Mouse (Mus musculus) gastrocnemius, postnatal 36 days (tissue): ENCODE measurements around the gene Acsl3. TPM values are rescaled to one million over a fixed set of nuclear protein-coding genes. Genes with fewer than 3 reads are reported as not detected.

Experiments used
- DNase-seq, 2 experiments: peaks; one replicate each; pipeline ENCODE4 v3.0.0; 2022
- intact Hi-C: fragments of 180-260 bp; cut with DNase I; formaldehyde crosslinking; loops from one replicate; pipeline ENCODE4 v1.15.1; 2025
- total RNA-seq, 2 experiments: library from RNA; stranded (reverse); gene quantifications; 2 replicates each; pipeline ENCODE4 v1.2.3; 2021

The Acsl3 gene
- total RNA-seq, 2 experiments from 2014 or later = 7.8 to 11.2 TPM

- intact Hi-C loops = loop anchor here (5.0 kb wide), 1 partner anchor 113 kb away; no protein-coding TSS in a partner anchor
- no peak for DNase-seq
Measured at GRCm38 (mm10) chr1:78734261-78735000, 76.8 kb downstream of the Acsl3 start.

GRCm38 (mm10) chr1:78737646-78738045 is 80.0 kb downstream of the Acsl3 start:
- DNase-seq = no peak
- intact Hi-C loops = no loop called here

GRCm38 (mm10) chr1:78740676-78741075 is 83.1 kb downstream of the Acsl3 start:
- intact Hi-C loops = no loop called here

GRCm38 (mm10) chr1:78742198-78742597 is 84.6 kb downstream of the Acsl3 start:
- no peak for DNase-seq
- intact Hi-C loops = no loop called here

More at GRCm38 (mm10) chr1:78740676-78741075, 83.1 kb downstream of the Acsl3 start:
- no peak for DNase-seq

GRCm38 (mm10) chr1:78743318-78743717 is 85.7 kb downstream of the Acsl3 start:
- intact Hi-C loops = no loop called here
- DNase-seq = no peak

GRCm38 (mm10) chr1:78745230-78745777 is 87.7 kb downstream of the Acsl3 start:
- DNase-seq = peak; percentile 29 to 30
- intact Hi-C loops = no loop called here

Other genes starting within 250 kb of the Acsl3 start
- 10 to 100 TPM; 46.8 to 54.3 TPM for gene Farsb, start 168.9 kb upstream of the Acsl3 start, total RNA-seq
- gene Mogat1, start 146.8 kb upstream of the Acsl3 start, total RNA-seq = not detected
- not detected for gene BC035947, start 145.7 kb upstream of the Acsl3 start, total RNA-seq
- 1 to 10 TPM; 1.2 to 1.4 TPM for gene Utp14b, start 213 bp downstream of the Acsl3 start, total RNA-seq
- gene Kcne4, start 158.9 kb downstream of the Acsl3 start, total RNA-seq = under 1 TPM; 0.30 to 0.84 TPM